Mouse (Mus musculus): Measurements from ENCODE around the gene Txk. TPM values are rescaled to one million over a fixed set of nuclear protein-coding genes. Genes with fewer than 3 reads are reported as not detected.

The Txk gene
- polyA plus RNA-seq, 1 experiment from 2014 or later, result 0.34 TPM

DNA sequence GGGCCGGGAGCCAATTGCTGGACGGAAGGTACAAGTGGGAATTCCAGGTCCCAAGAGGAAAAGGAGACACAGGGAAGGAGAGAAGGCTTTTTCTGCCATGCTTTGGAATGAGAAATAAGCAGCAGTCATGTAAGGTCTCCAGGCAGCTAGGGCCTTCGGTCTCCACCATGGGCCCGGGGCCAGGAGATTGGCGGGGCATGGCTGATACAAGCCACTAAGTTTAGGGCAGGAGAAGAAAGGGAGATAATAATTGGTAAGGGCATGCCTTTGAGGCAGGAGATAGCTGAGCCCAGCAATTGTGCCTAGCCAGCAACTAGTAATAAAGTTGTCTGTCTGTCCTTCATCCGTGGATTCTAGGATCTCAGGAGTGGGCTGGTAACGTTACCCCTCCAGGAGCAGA, 30.5 kb upstream of the Txk start:
- Histone ChIP-seq H3K4me1 (ENCODE audit: control insufficient read depth, insufficient read depth, low read length) (no peaks in the 10 kb centered on the region), H3K27ac (ENCODE audit: low read length) (no peak overlapping the region), H3K27me3 (ENCODE audit: control insufficient read depth, insufficient read depth, low read length) (no peaks in the 10 kb centered on the region), H3K9me3 (replicated peaks; ENCODE audit: control insufficient read depth, low read length) (no peaks in the 10 kb centered on the region), H3K4me2 (ENCODE audit: low read depth, low read length) (no peak overlapping the region), H3K4me3 (replicated peaks; ENCODE audit: low read length) (no peak overlapping the region), H3K36me3 (ENCODE audit: control insufficient read depth, insufficient read depth, low read length) (no peaks in the 10 kb centered on the region), H3K9ac (ENCODE audit: low read length) (no peak overlapping the region)
- WGBS, result 89% methylated on average over 7 of the region's 7 CpGs
- ATAC-seq (ENCODE audit: insufficient read depth, low FRiP score), result no peak; the same call in 1 of the 2 replicates

DNA sequence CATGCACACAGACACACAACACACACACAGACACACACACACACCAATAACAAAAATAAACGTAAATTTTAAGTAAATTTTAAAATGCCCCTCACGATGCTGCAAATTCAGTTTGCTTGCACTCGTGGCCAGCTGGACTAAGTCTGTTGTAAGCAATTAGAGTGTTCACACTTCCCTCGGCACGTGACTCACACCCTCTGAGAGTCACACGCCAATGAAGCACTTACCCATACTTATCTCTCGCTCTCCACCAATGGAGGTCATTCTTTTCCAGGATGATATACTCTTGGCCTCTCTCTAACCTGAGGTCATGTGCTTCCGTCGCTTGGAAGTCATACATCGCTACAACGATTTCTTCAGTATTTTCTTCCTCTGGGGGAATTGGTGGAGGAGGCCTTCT, 29.2 kb upstream of the Txk start:
- Histone ChIP-seq H3K4me3 (replicated peaks; ENCODE audit: low read length) (no peak overlapping the region), H3K4me1 (ENCODE audit: control insufficient read depth, insufficient read depth, low read length) (no peaks in the 10 kb centered on the region), H3K36me3 (ENCODE audit: control insufficient read depth, insufficient read depth, low read length) (no peaks in the 10 kb centered on the region), H3K9ac (ENCODE audit: low read length) (no peak overlapping the region), H3K9me3 (replicated peaks; ENCODE audit: control insufficient read depth, low read length) (no peaks in the 10 kb centered on the region), H3K4me2 (ENCODE audit: low read depth, low read length) (no peak overlapping the region), H3K27ac (ENCODE audit: low read length) (no peak overlapping the region), H3K27me3 (ENCODE audit: control insufficient read depth, insufficient read depth, low read length) (no peaks in the 10 kb centered on the region)
- ATAC-seq (ENCODE audit: insufficient read depth, low FRiP score), result no peak
- WGBS, result 74% methylated on average over 11 of the region's 11 CpGs

DNA sequence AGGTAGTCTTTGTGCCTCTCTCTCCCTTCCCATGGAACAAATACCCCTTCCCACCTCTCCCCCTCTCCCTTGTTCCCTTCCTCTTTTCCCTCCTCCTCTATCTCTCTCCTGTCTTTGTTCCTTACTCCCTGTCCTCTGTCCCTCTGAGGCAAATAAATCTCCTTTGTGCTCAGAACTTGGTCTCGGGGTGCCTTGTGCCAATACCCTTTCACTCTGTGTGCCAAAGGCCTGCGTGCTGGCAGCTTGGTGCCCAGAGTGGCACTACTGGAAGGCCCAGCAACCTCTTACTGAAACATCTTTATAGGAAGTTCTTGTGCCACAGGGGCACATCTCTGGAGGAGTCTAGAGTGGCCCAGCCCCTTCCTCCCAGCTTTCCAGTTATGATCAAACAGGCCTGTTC, 24.0 kb upstream of the Txk start:
- H3K4me3 ChIP-seq (replicated peaks; ENCODE audit: low read length), result no peak overlapping the region
- ATAC-seq (ENCODE audit: insufficient read depth, low FRiP score), result no peak
- WGBS, result 89% methylated on average over 2 of the region's 2 CpGs

DNA sequence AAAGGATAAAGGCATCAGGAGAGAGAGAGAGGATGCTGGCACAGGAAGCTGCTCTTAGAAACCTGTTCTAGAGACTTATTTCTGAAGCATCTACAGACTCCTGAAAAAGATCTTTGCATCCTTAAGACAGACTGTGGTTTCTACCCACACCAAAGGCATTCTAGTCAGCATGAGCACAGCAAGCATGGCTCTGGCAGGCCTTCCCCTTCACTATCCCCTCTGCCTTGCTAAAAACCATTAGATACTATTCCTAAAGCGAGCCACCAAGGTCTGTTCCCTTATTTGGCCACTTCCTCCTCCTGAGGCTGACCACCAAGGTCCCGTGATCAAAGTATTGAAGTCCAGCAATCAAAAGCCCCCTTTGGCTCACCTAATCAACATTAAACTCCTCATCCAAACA, 23.6 kb upstream of the Txk start:
- Histone ChIP-seq H3K36me3 (ENCODE audit: control insufficient read depth, insufficient read depth, low read length) (no peaks in the 10 kb centered on the region), H3K4me3 (replicated peaks; ENCODE audit: low read length) (no peak overlapping the region), H3K4me2 (ENCODE audit: low read depth, low read length) (no peak overlapping the region), H3K9me3 (replicated peaks; ENCODE audit: control insufficient read depth, low read length) (no peaks in the 10 kb centered on the region), H3K27me3 (ENCODE audit: control insufficient read depth, insufficient read depth, low read length) (no peaks in the 10 kb centered on the region), H3K9ac (ENCODE audit: low read length) (no peak overlapping the region), H3K27ac (ENCODE audit: low read length) (no peak overlapping the region), H3K4me1 (ENCODE audit: control insufficient read depth, insufficient read depth, low read length) (no peaks in the 10 kb centered on the region)
- 71% methylated on average over 2 of the region's 2 CpGs for WGBS
- no peak for ATAC-seq (ENCODE audit: insufficient read depth, low FRiP score)

More for the DNA sequence above, 24.0 kb upstream of the Txk start:
- Histone ChIP-seq H3K9me3 (replicated peaks; ENCODE audit: control insufficient read depth, low read length) (no peaks in the 10 kb centered on the region), H3K4me2 (ENCODE audit: low read depth, low read length) (no peak overlapping the region), H3K4me1 (ENCODE audit: control insufficient read depth, insufficient read depth, low read length) (no peaks in the 10 kb centered on the region), H3K27ac (ENCODE audit: low read length) (no peak overlapping the region), H3K36me3 (ENCODE audit: control insufficient read depth, insufficient read depth, low read length) (no peaks in the 10 kb centered on the region), H3K27me3 (ENCODE audit: control insufficient read depth, insufficient read depth, low read length) (no peaks in the 10 kb centered on the region), H3K9ac (ENCODE audit: low read length) (no peak overlapping the region)

DNA sequence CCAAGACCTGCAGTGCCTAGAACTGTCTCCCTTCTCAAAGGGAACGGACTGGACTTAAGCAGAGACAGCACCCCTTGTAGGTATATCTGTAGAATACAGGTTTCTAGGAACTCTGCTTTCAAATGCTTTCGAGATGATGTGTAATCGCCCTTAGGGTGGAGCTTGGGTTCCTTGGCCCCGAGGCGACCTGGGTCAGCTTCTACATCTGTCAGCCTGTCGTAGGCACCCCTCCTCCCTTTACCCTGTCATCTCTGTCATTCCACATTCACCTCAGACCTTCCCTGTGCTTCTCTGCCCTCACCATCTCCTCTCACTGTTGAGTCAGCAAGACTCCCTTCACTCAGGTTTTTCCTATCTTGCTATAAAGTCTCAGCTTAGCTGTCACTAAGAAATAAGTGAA, 17.3 kb upstream of the Txk start:
- no peaks in the 10 kb centered on the region for H3K36me3 ChIP-seq (ENCODE audit: control insufficient read depth, insufficient read depth, low read length)
- no peaks in the 10 kb centered on the region for H3K9me3 ChIP-seq (replicated peaks; ENCODE audit: control insufficient read depth, low read length)
- no peak overlapping the region for H3K9ac ChIP-seq (ENCODE audit: low read length)
- H3K27ac ChIP-seq (ENCODE audit: low read length), result no peak overlapping the region
- H3K27me3 ChIP-seq (ENCODE audit: control insufficient read depth, insufficient read depth, low read length), result no peaks in the 10 kb centered on the region
- 39% methylated on average over 6 of the region's 6 CpGs for WGBS
- no peak overlapping the region for H3K4me2 ChIP-seq (ENCODE audit: low read depth, low read length)
- H3K4me3 ChIP-seq (replicated peaks; ENCODE audit: low read length), result no peak overlapping the region
- H3K4me1 ChIP-seq (ENCODE audit: control insufficient read depth, insufficient read depth, low read length), result no peaks in the 10 kb centered on the region
- ATAC-seq (ENCODE audit: insufficient read depth, low FRiP score), result no peak

DNA sequence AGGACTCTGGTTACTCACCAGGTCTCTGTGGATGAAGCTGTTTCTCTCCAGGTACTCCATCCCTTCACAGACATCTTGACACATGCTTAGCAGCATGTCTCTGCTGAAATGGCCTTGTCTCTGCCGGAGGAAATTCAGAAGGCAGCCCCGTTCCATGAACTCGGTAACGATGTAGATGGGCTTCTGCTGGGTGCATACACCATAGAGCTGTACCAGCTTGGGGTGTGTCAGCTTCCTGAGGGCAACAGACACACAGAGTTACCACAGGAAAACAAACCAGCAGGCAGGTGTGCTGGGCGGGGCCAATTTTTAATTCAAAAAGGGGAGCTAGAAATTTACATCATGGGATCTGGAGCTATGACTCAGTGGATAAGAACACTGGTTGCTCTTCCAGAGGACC, 11.0 kb upstream of the Txk start:
- WGBS, result 81% methylated on average over 5 of the region's 5 CpGs

DNA sequence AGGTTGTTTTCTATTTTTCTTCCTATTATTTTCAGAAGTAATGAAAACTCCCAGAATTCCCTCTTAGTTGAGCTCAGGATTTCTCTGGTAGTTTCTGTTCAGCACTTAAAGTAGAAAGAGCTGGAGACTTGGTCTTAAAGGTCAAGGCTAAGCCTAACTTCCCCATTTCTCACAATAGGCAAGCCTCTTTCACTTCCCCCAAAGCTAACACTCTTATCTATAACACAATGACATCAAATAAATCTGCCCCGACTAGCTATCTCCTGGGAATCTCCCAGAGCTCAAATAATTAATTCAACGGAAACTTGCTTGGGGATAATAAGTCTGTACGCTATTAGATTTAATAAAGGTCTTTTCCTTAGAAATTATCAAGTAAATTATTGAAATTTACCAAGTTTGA, 10.4 kb upstream of the Txk start:
- no peaks in the 10 kb centered on the region for H3K27me3 ChIP-seq (ENCODE audit: control insufficient read depth, insufficient read depth, low read length)
- ATAC-seq (ENCODE audit: insufficient read depth, low FRiP score), result no peak
- no peak overlapping the region for H3K27ac ChIP-seq (ENCODE audit: low read length)
- WGBS, result 47% methylated on average over 3 of the region's 3 CpGs
- no peak overlapping the region for H3K4me2 ChIP-seq (ENCODE audit: low read depth, low read length)
- no peaks in the 10 kb centered on the region; the same call in 1 of the 2 replicates for H3K36me3 ChIP-seq (ENCODE audit: control insufficient read depth, insufficient read depth, low read length)
- no peak overlapping the region for H3K4me3 ChIP-seq (replicated peaks; ENCODE audit: low read length)
- no peaks in the 10 kb centered on the region for H3K4me1 ChIP-seq (ENCODE audit: control insufficient read depth, insufficient read depth, low read length)
- no peaks in the 10 kb centered on the region for H3K9me3 ChIP-seq (replicated peaks; ENCODE audit: control insufficient read depth, low read length)
- no peak overlapping the region for H3K9ac ChIP-seq (ENCODE audit: low read length)

More for the DNA sequence above, 11.0 kb upstream of the Txk start:
- no peak for ATAC-seq (ENCODE audit: insufficient read depth, low FRiP score)
- H3K9me3 ChIP-seq (replicated peaks; ENCODE audit: control insufficient read depth, low read length), result no peaks in the 10 kb centered on the region
- H3K36me3 ChIP-seq (ENCODE audit: control insufficient read depth, insufficient read depth, low read length), result no peaks in the 10 kb centered on the region; the same call in 1 of the 2 replicates
- H3K9ac ChIP-seq (ENCODE audit: low read length), result no peak overlapping the region
- H3K27ac ChIP-seq (ENCODE audit: low read length), result no peak overlapping the region
- no peak overlapping the region for H3K4me2 ChIP-seq (ENCODE audit: low read depth, low read length)
- H3K4me1 ChIP-seq (ENCODE audit: control insufficient read depth, insufficient read depth, low read length), result no peaks in the 10 kb centered on the region
- no peak overlapping the region for H3K4me3 ChIP-seq (replicated peaks; ENCODE audit: low read length)
- H3K27me3 ChIP-seq (ENCODE audit: control insufficient read depth, insufficient read depth, low read length), result no peaks in the 10 kb centered on the region

DNA sequence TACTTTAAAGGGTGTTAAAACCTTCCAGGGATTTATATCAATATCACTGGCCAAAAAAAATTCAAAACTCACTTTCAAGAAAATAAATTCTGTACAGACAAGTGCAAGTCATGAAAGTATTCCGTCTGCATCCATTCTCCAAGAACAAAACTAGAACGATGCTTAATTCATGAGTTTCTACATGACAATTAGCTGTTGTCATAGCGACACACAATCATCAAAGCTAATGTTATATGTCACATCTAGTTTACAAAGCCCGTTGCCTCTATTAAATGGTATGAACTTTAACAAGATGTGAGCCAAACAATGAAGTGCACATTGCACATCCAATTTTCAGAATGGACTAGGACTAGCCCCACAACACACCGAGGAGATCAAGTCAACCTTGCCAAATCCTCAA, 9.2 kb upstream of the Txk start:
- H3K27ac ChIP-seq (ENCODE audit: low read length), result no peak overlapping the region
- no peaks in the 10 kb centered on the region; the same call in 1 of the 2 replicates for H3K36me3 ChIP-seq (ENCODE audit: control insufficient read depth, insufficient read depth, low read length)
- 89% methylated on average over 5 of the region's 5 CpGs for WGBS
- H3K9me3 ChIP-seq (replicated peaks; ENCODE audit: control insufficient read depth, low read length), result no peaks in the 10 kb centered on the region
- H3K4me3 ChIP-seq (replicated peaks; ENCODE audit: low read length), result no peak overlapping the region
- ATAC-seq (ENCODE audit: insufficient read depth, low FRiP score), result no peak
- no peaks in the 10 kb centered on the region for H3K4me1 ChIP-seq (ENCODE audit: control insufficient read depth, insufficient read depth, low read length)
- H3K9ac ChIP-seq (ENCODE audit: low read length), result no peak overlapping the region
- H3K4me2 ChIP-seq (ENCODE audit: low read depth, low read length), result no peak overlapping the region
- no peaks in the 10 kb centered on the region for H3K27me3 ChIP-seq (ENCODE audit: control insufficient read depth, insufficient read depth, low read length)

DNA sequence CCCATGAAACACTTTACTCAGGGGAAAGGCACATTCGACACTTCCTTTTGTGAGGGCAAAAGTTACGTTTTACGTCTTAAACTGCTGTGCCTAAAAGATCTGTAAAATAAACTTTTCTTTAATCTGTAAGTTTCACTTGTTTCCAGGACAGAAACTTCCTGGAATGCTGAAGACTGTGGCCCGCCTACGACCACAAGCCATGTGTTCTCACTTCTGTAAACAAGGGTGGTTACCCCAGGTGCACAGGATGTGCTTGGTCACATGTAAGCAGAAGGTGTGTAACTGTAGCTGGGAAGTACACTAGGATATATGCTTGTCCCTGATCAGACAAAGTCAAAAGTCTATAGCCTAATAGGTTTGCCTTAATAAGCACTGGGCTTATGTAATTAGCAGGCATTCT, 8.7 kb upstream of the Txk start:
- no peak for ATAC-seq (ENCODE audit: insufficient read depth, low FRiP score)
- H3K4me3 ChIP-seq (replicated peaks; ENCODE audit: low read length), result no peak overlapping the region
- no peak overlapping the region for H3K4me2 ChIP-seq (ENCODE audit: low read depth, low read length)
- H3K27ac ChIP-seq (ENCODE audit: low read length), result no peak overlapping the region
- H3K9ac ChIP-seq (ENCODE audit: low read length), result no peak overlapping the region
- H3K27me3 ChIP-seq (ENCODE audit: control insufficient read depth, insufficient read depth, low read length), result no peaks in the 10 kb centered on the region
- H3K36me3 ChIP-seq (ENCODE audit: control insufficient read depth, insufficient read depth, low read length), result no peaks in the 10 kb centered on the region; the same call in 1 of the 2 replicates
- no peaks in the 10 kb centered on the region for H3K9me3 ChIP-seq (replicated peaks; ENCODE audit: control insufficient read depth, low read length)
- 56% methylated on average over 5 of the region's 5 CpGs for WGBS
- no peaks in the 10 kb centered on the region for H3K4me1 ChIP-seq (ENCODE audit: control insufficient read depth, insufficient read depth, low read length)

All from stomach, embryonic 16.5 days (tissue).